Mouse (Mus musculus) urinary bladder, postnatal 14 days (tissue): ENCODE measurements around the gene Dnajb1.
A peak's percentile ranks its signal among the peaks of the same experiment; 100 is the strongest.

Experiments
- DNase-seq: peaks from one replicate; pipeline ENCODE4 v3.0.0; 2021; ENCODE audit warnings: low spot score

The Dnajb1 gene

GRCm38 (mm10) chr8:83656484-83657246 is 48.7 kb downstream of the Dnajb1 start:
- no peak for DNase-seq

GRCm38 (mm10) chr8:83660545-83660944 is 52.6 kb downstream of the Dnajb1 start:
- DNase-seq: no peak

DNA sequence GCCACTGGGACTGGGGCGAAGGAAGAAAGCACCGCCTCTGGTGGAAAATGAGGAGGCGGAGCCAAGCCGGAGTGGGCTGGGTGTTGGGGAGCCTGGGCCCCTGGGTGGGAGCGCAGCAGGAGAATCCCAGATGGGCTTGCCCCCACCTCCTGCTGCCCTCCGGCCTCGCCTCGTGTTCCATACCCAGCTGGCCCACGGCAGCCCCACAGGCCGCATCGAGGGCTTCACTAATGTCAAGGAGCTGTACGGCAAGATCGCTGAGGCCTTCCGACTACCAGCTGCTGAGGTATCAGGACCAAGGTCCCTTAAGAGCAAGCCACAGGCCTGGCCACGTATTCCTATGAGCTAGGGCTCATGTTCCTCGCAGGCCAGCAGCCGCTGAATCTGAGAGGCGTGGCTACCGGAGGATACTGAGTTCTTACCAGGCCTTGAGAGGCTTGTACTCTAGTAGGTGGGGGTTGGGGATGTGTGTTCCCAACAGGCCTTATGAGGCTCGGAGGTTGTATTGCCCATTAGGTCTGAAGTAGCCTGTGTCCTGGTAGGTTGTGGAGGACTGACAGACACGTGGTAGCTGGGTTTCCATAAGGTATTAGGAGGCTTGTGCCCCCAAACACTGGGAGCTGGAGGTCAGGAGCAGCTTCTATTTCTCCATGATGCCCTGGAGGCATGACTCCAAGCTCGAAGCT is 53.1 kb downstream of the Dnajb1 start:
- peak; percentile 28 for DNase-seq
